Mouse (Mus musculus) ES-Bruce4 (cell line): ENCODE measurements around the gene Epha6.

ENCODE experiments used
- CTCF ChIP-seq: IDR thresholded peaks from one replicate; pipeline ENCODE4 v1.8.1; 2011; ENCODE audit warnings: low read depth, low read length
- POLR2A ChIP-seq: IDR thresholded peaks from one replicate; pipeline ENCODE4 v1.8.1; 2011; ENCODE audit warnings: low read length; ENCODE audit not compliant: insufficient read depth

- no peak for TF ChIP-seq CTCF
- TF ChIP-seq POLR2A, result no peak
These were observed 348.3 kb downstream of the Epha6 start for GRCm38 (mm10) chr16:60257044-60257443.
